Mouse (Mus musculus): ENCODE measurements around the gene Pank3. TPM values are rescaled to one million over a fixed set of nuclear protein-coding genes. Genes with fewer than 3 reads are reported as not detected.

Gene Pank3
- polyA plus RNA-seq, 1 experiment from 2014 or later, result 5.5 TPM

MicroRNAs encoded within 50 kb of the gene (microRNA counts, 519-probe panel; counts per million panel counts)
- 5,940 counts per million, percentile 69 among the panel's probes with 10 or more counts for microRNA mmu-miR-103

Small RNA genes within 50 kb of the gene (microRNA-seq; reads per million reads assigned to microRNA genes)
- 4.5 reads per million, percentile 6 among the genes with 10 or more reads in this experiment for gene Mir103-1

Other genes starting within 250 kb of the Pank3 start
- gene Fbll1, start 29.4 kb downstream of the Pank3 start, polyA plus RNA-seq (2015; fragmentation: Nextera tagmentation; extraction: Ambion mirVana), result not detected in 2 replicates
- gene Rars, start 65.0 kb downstream of the Pank3 start, polyA plus RNA-seq (2015; fragmentation: Nextera tagmentation; extraction: Ambion mirVana), result 26.9 and 28.3 TPM in 2 replicates
- 4.7 and 6.3 TPM in 2 replicates for gene Wwc1, start 211.0 kb downstream of the Pank3 start, polyA plus RNA-seq (2015; fragmentation: Nextera tagmentation; extraction: Ambion mirVana)